Mouse (Mus musculus) gastrocnemius, postnatal 36 days (tissue): ENCODE data around the gene Nrxn1. TPM values are rescaled to one million over a fixed set of nuclear protein-coding genes. Genes with fewer than 3 reads are reported as not detected.
"Not testable (repeated sequence)": the region's sequence is repeated elsewhere in the genome, so short reads cannot be mapped to it uniquely, and the experiment has no call there.

Source experiments
- DNase-seq, 2 experiments: peaks; one replicate each; pipeline ENCODE4 v3.0.0; 2022
- intact Hi-C: fragments of 180-260 bp; cut with DNase I; formaldehyde crosslinking; loops from one replicate; pipeline ENCODE4 v1.15.1; 2025
- total RNA-seq, 2 experiments: library from RNA; stranded (reverse); gene quantifications; 2 replicates each; pipeline ENCODE4 v1.2.3; 2021

Gene Nrxn1
- total RNA-seq, 2 experiments from 2014 or later: 0.38 to 0.49 TPM

DNA sequence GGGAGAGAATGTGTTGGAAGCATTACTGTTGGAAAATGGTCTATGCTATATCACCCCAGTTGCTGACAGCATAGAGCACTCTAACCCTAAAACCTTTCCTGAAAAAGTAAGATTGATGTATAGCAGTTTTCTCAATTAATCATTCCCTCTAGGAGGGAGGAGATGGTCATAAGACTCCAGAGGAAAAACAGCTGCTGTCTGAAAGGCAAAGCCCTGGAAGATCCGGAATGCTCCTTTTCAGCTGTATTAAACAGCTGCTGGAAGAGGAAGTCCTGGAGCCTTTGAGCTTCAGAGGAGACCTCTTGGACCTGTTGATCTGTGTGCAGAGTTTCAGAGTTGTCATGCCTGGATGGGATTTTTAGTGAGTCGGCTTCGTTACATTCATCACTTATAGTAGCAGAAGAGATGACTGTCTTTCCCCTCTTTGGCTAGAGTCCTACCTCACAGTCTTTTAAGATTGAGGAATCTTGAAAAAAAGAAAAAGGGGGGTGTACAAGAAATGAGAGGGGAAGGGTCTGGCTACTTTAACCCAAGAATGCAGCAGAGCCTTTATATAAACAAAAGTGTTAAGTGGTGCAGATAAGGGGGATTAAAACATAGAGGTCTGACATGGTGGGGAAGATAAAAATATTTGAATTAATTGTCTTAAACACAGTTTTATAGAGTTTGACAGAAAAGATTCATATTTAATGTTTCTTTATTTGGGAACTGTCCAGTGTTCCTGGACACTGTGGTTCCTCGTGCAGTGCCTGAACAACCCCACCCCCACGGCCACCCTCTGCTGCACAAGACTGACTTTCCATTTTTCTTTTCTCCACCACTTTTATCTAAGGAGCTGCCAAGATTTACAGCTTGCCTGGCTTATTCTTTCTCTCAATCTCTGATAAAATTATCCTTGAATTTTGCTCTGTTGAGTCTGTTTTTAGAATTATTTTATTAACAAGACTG is 710.1 kb downstream of the Nrxn1 start:
- intact Hi-C loops: no loop called here
- no peak for DNase-seq

DNA sequence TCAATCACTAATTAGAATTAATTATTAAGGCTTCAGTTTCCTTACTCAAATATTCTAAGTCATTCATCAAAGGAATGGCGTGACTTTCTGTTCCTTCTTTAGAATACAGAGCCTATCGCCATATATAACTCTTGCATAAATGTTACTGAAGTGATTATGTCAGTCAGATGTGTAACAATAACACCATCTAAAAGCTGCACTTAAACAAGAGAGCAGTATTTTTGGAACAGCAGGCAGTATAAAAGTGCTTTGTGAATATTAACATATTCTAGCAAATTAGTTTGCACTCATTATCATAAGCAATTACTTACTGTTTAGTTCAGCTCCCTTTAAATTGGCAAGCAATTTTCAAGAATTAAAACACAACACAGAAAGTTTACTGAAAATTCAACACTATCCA is 716.3 kb downstream of the Nrxn1 start:
- intact Hi-C loops: no loop called here
- DNase-seq: no peak

DNA sequence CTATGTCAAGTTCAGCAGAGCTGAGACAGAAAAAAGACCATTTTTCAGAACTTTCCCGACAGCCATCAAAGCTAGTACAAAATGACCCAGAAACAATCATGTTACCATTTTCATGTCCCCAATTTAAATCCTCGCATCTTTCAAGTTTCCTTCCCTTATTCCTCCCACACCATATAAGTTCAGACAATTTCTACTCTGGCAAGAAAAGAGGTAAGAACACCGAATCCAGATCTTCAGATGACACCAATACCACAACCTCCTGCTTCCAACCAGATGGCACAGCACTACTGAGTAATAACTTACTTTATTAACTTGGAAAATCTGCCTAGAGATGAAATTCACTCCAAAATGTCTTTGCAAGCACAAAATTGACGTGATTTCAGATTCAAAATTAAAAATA is 730.7 kb downstream of the Nrxn1 start:
- DNase-seq: no peak
- intact Hi-C loops: no loop called here

DNA sequence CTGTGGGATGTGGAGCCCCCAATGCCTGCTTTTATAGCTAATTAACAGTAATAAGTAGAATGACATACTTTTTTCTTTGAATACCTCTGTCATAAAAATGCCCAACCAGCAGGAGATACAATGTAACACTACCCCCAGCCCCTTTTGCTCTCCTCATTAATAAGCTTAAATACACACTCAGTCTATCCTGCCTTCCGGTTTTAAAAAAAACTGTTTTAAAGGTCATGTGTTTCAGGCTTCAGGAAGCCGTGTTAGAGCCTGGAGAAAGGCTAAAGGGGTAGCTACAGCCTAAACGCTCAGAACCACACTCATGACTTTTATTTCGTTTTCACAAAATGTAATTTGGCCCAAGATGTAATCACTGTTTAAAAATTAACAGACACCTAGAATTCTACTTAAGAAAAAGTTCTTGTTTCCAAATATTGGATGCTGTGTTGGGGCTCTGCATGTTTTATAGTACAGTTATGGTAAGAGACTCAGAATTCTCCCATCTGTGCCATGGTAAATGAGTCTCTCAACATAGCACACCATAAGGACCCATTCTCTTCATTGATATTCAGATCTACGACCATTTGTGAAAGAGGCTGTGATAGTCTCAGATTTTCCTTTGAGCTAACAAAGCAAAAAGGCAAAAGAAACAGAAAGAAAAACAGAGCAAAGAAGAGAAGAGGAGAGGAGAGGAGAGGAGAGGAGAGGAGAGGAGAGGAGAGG is 743.3 kb downstream of the Nrxn1 start:
- no peak for DNase-seq
- intact Hi-C loops: no loop called here

DNA sequence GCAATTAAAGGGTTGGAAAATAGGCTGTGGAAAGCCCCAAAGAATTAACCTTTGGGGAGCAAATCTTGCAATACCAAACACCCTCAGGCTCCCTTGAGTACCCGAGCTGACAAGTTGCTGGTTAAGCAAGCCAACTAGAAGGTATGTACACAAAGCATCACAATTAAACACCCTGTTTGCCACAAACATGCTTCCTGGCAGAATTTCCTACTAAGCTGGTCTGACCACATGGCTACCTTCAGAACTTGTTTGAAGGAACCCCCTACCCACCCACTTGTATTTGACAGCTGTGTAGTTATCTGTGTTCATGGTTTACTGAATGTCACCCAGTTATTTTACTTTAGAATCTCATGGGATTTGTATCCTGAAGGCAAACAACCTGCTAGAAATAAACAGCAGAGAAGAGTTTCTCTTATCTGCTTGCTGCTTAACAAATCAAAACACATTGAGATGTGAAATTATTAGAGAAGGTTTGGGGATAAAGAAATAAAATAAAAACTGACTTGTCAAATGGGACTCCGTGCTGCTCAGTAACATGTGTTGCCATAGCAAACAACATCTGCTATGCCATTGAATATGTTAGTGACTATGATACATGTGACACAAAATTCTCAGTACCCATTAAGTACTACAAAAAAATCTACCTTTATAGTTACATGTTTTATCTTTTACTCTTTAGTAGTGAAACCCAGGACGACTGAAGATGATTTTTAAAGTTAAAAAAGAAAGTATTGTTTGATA is 746.0 kb downstream of the Nrxn1 start:
- DNase-seq: no peak
- intact Hi-C loops: no loop called here

DNA sequence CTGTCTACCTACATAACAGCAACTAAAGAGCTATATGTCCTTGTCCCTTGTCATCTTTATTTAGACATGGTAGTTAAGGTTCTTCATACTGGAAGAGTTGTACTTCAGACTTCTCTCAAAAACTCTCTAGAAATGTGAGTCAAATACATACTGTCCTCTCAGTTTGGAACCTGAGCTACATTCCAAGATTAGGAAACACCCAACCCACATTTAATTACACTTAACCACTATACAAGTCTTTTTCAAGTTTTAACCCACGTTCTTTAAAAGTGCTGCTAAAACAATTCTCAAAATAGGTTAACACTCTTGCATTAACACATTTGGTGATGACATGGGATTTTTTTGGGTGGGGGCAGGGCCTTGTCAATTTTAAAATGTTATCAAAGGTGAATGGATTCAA is 759.4 kb downstream of the Nrxn1 start:
- intact Hi-C loops: no loop called here
- no peak for DNase-seq

DNA sequence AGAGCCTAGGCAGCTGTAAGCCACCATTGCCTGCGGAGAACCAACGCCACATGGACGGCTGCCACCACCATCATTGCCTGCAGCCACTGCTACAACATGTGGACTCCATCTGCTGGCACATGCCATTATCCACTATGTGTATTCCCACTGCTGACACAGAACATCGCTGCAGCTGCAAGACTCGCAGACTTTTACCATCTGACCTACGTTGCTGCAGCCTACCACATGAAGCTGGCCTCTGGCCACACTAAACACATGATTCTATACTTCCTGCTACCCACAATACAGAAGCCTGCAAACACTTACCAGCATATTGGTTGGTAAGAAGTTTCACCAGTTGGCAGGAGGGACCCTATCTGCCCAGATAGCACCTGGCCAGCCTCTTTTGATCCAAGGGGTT is 769.2 kb downstream of the Nrxn1 start:
- intact Hi-C loops: no loop called here
- no peak for DNase-seq

DNA sequence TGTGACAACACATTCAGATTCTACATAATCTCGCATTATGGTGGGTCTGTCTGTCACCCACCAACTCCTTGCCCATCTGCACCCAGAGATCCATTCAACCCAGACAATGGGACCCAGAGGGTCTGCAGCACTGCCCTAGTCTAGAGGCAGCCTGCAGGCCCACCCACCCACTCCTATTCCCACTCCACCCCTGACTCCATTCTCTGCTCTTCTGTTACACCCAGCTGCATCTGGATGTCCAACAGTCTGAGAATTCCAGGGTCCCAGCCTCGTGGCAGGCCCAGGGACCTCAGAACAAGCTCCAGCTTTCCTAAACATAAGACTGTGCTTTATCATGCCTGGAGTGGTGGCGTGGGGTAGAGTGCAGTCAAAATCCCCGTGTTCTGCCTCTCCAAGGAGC is 820.6 kb downstream of the Nrxn1 start:
- no peak for DNase-seq
- intact Hi-C loops: no loop called here

DNA sequence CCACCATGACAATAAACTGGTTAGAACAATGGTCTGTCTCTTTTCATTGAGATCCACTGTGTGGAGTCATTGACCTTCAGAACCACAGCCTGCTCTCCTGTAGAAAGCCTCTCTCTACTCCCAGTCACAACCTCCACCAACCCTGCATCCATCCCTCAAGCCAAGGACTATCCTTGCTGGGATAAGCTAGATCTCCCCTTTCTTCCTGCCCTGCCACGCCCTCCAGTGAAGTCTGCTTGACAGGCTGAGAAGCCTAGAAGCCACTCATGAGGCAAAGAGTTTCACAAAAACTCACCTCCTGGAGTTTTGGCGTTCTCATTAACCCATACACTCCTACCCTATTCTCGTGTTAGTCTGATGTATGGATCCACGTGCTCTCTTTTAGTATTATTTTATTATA is 821.7 kb downstream of the Nrxn1 start:
- DNase-seq: no peak
- intact Hi-C loops: no loop called here

DNA sequence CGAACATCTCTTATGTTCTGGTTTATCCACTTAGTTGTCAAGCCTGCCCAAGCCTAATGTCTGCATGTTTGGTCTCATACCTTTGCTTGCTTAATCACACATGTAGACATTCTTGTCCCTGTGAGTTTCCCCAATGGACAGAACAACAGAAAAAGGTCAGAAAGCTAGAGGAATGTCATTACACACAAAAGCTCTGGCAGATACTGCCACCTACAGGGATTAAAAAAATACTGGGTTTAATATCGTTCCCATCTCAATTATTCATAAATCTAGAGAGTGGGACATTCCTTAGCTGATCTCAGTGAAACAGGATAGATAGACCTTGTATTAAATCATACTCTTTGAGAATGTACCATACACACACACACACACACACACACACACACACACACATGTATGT is 823.7 kb downstream of the Nrxn1 start:
- DNase-seq: no peak
- intact Hi-C loops: no loop called here

DNA sequence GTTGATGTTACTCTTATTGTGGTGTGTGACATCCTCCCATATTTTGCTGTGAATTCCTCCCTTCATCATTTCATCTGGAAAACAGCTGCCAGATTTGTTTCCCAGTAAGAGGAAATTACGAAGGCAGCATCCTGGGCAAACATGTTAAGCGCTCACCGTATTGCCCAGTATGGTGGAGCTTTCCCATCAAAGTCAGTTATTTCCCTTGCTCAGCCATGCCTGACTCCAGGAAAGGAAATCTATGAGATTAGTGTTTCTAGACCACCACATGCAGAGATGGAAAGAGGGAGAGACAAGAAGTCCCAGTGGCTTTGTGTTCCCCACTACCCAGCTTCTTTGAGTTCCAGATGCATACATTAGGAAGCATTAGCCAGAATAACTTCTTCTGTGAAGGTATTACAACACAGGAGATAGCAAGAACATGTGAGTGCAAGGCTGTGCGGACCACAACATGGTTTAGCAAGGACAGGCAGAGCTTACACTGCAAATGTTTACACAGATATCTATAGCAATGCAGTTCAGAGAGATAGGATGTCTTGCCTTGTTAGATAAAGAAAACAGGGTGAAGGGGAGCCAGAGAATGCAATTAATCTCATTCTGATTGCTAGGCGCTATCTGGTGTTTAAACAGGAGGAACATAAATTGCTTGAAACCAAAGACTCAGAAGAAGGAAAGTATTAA is 839.3 kb downstream of the Nrxn1 start:
- intact Hi-C loops: no loop called here
- no peak for DNase-seq

DNA sequence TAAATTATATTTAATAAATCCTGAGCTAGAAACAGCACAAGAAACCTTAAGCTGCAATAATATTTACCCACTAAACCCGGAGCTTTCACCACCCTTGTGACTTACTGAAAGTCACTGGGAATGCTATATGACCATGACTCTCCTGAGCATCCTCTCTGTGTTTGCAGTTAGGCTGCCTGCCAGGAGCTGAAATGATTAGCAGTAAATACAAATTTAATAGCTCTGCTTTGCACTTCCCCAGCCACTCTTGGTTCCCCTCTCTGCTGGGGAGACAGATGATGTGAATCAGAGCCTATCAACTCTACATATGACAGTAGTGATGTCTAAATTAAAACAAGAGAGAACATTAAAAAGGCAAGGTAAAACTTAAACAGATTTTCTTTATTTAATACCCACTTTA is 840.7 kb downstream of the Nrxn1 start:
- intact Hi-C loops: no loop called here
- DNase-seq: no peak

DNA sequence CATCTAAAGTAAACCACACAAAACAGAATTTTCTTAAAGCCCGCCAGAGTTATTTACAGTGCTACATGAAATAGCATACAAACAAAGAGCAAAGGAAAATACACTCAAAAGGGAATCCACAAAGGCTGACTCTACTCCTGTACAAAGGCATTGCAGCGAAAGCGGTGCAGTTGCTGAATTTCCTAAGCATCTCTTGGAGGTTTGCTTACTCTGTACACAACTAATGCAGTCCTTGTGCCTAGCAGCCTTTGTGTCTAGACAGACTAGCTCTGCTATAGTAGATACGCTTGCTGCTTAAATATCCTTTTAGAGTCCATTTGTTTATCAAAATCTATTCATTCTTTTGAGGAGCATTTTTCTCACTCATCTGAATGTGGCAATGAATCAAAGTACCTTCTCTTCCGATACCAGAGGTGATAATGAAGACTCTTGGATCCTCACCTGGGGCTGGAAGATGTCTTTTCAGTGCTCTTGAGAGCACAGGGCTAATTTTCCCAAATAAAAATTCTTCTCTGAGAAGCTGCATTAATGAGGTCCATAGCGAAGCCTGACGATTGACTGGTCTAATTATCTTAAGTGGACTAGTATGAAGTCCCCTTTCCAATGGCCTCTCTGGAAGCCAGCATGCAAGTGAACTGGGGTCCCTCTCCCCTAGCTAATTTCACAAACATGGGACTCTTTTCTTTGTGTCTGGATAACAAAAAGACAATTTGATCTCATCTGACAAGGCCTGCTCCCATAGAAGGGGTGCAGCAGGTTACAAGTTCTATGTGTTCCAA is 845.6 kb downstream of the Nrxn1 start:
- DNase-seq: no peak
- intact Hi-C loops: no loop called here

DNA sequence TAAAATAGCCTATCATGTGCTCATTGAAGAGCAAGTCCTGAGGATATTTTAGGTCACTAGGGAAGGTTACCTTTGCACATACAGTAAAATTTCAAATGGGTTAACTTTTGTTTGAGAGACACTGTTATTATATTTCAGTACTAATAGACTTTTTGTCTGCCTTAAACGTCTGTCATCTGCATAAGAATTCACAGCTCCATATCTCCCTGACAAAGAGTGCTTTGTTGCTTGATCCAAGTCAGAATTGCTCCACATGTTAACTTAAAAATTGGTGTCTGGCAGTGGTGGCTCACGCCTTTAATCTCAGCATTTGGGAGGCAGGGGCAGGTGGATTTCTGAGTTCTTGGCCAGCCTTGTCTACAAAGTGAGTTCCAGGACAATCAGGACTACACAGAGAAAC is 848.5 kb downstream of the Nrxn1 start:
- DNase-seq: no peak
- intact Hi-C loops: no loop called here

DNA sequence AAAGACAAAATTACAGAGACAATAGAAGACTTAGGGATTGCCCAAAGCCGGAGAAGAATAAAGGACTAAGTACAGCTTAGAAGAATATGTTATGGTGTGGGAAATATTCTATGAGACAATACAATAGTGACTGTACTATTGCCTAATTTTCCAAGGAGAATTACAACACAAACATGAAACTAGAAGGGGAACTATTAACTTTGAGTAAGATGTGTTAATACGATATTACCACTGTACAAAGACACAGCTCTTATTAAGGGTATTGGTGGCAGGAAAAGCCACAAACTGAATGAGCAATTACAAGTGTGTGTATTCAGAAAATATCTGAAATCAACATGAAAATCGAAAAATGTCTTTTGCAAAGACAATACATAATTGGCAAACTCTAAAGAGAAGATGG is 853.9 kb downstream of the Nrxn1 start:
- no peak for DNase-seq
- intact Hi-C loops: no loop called here

DNA sequence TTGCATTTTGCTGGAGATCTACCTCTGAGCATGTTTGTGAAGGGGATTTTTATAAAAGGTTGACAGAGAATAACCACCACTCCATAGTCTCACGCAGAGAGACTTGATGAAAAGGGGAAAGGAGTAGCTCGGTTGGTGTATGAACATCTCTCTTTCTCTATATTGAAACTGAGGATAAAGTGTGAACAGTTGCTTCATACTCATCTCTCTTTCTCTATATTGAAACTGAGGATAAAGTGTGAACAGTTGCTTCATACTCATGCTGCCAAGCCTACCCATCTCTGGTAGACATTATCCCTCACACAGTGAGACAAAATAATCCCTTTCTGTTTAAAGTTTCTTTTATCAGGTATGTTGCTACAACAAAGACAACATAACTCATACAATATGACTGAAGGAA is 854.4 kb downstream of the Nrxn1 start:
- intact Hi-C loops: no loop called here
- no peak for DNase-seq

DNA sequence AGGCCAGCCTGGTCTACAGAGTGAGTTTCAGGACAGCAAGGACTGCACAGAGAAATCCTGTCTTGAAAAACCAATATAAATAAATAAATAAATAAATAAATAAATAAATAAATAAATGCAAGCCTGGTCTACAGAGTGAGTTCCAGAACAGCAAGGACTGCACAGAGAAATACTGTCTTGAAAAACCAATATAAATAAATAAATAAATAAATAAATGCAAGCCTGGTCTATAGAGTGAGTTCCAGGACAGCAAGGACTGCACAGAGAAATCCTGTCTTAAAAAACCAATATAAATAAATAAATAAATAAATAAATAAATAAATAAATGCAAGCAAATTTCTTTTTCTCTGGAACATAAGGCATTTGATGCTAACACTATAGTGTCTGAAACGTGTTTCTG is 857.2 kb downstream of the Nrxn1 start:
- DNase-seq, intact Hi-C loops: not testable (repeated sequence)

DNA sequence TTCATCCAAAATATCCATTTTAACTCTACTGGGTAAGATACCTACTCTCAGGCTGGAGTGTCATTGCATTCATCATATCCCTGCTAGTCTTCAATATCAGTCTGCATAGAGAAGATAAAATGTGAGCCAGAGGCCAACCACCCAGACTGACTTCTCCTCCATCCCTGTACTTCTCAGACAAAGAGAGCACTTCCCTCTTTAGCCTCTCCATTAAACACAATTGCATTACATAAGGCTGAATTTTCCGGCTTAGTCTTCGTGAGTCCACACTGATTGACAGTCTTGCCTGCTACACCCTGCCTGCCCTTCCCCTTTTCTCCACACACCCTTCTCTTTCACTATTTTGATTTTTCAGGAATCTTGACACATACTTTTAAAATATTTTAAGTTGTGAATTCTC is 858.1 kb downstream of the Nrxn1 start:
- DNase-seq: no peak
- intact Hi-C loops: no loop called here

DNA sequence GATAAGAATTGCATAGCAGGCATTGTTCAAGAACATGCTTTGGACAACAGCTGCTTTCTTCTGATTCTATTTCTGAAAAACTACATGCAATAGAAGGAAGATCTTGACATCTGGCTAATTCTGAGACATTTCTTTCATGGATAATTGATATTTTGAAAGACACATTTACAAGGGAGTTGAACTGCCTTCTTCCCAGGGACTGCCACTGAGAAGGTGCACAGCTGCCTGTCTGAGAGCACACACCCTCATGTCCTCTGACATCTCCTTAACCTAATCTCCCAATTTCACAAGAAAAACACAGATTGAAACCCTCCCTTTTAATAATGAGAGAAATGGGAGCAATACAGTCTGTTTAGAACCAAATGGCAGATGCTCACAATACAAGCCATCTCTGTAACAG is 884.3 kb downstream of the Nrxn1 start:
- intact Hi-C loops: no loop called here
- no peak for DNase-seq

DNA sequence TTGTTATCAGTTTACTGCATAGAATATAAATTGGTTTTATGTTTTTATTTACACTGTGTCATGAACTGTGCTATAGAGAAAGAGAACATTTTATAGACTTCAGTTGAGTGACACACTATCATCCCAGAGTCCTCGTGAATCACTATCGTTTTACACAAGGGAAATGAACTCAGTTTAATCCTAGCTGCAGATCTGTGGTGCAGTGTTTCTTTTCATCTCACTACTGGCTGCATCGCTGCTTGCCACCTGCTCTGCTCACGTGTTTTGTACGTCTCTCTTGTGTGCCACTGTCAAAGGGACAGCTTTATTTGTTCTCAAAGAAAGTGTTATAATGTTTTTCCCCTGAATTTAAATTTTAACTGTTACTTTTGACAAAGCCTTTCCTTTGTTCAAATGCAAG is 885.3 kb downstream of the Nrxn1 start:
- no peak for DNase-seq
- intact Hi-C loops: no loop called here
